Mouse (Mus musculus) liver, adult 2 months (tissue): Measurements from ENCODE around the gene Tmem234. TPM values are rescaled to one million over a fixed set of nuclear protein-coding genes. Genes with fewer than 3 reads are reported as not detected.
A peak's percentile ranks its signal among the peaks of the same experiment; 100 is the strongest.

Source experiments
- DNase-seq: peaks from one replicate; pipeline ENCODE4 v3.0.0-alpha.2; 2011; ENCODE audit warnings: low read depth, low spot score; ENCODE audit errors: extremely low read depth
- H3K27ac ChIP-seq: fragments of 200-500 bp; replicated peaks from 2 replicates; pipeline ENCODE4 v1.5.1; 2012; ENCODE audit warnings: low read depth, mild to moderate bottlenecking, control low read depth, inconsistent platforms, low read length; ENCODE audit not compliant: insufficient read depth
- H3K27me3 ChIP-seq: fragments of 200-500 bp; 2 replicates; pipeline ENCODE4 v1.6.1; 2012; ENCODE audit warnings: mild to moderate bottlenecking, moderate library complexity, low read length, inconsistent platforms; ENCODE audit not compliant: control insufficient read depth, insufficient read depth
- H3K36me3 ChIP-seq: fragments of 200-500 bp; 2 replicates; pipeline ENCODE4 v1.6.1; 2012; ENCODE audit warnings: low read length, inconsistent platforms; ENCODE audit not compliant: control insufficient read depth, insufficient read depth
- H3K4me1 ChIP-seq: fragments of 200-500 bp; 2 replicates; pipeline ENCODE4 v1.6.1; 2011; ENCODE audit warnings: low read length; ENCODE audit not compliant: control insufficient read depth, insufficient read depth
- H3K4me3 ChIP-seq: fragments of 200-500 bp; 2 replicates; pipeline ENCODE4 v1.5.1; 2011; ENCODE audit warnings: low read depth, mild to moderate bottlenecking, control low read depth, low read length, moderate library complexity; ENCODE audit not compliant: insufficient read depth
- H3K79me2 ChIP-seq: fragments of 200-500 bp; 2 replicates; pipeline ENCODE4 v1.6.1; 2012; ENCODE audit warnings: inconsistent platforms, mild to moderate bottlenecking, low read length, moderate library complexity; ENCODE audit not compliant: control insufficient read depth, insufficient read depth
- H3K9ac ChIP-seq: fragments of 200-500 bp; 2 replicates; pipeline ENCODE4 v1.6.1; 2012; ENCODE audit warnings: low read depth, mild to moderate bottlenecking, control low read depth, inconsistent platforms, low read length
- CTCF ChIP-seq: fragments of 200-500 bp; IDR thresholded peaks from 2 replicates; pipeline ENCODE4 v1.5.1; 2011; ENCODE audit warnings: low read depth, low read length, control low read depth
- POLR2A ChIP-seq: fragments of 200-500 bp; IDR thresholded peaks from 2 replicates; pipeline ENCODE4 v1.6.1; 2011; ENCODE audit warnings: low read length, control low read depth; ENCODE audit not compliant: insufficient read depth; ENCODE audit errors: extremely low read depth
- WGBS: fragments of 180-500 bp; shearing (Covaris S2); methylation state at CpG from one replicate; pipeline ENCODE4 v1.1.7; 2018; 5-methylcytosine and 5-hydroxymethylcytosine counted together
- polyA plus RNA-seq: library from polyadenylated mRNA; depleted of rRNA; stranded (reverse); fragments of >200 nt; gene quantifications from 2 replicates; pipeline ENCODE4 v1.2.3, GENCODE M21; 2012
- total RNA-seq: library from RNA; depleted of rRNA; stranded (reverse); fragments of >200 nt; gene quantifications from 2 replicates; pipeline ENCODE4 v1.2.3, GENCODE M21; 2014

Tmem234 gene
- total and polyA plus RNA-seq, 2 experiments: 65.6 to 75.8 TPM

DNA sequence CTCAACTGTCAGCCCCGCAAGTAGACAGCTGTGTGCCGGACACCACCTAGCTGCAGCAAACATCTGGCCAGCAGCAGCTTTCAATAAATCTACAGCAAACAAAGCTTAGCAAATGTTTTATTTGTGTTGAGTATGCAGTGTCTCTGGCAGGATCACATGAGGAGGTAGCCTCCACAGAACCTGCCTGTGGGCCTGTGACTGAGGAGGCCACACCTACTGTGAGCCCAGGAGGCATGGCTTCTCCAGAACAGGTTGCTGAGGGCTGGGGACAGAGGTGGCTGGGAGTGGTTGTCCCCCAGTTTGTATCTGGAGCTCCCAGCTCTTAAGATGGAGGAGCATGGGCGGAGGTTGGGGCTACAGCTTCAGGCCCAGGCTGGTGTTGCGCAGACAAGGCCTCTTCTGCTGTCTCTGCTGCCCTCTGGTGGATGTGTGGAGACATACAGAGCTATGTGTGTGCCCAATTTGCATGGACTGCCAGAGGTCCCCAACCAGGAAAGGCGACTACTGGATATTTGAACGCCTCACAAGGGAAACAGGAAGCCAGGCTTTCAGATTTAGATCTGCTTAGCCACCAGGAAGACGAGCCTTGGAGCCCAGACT, 8.1 kb downstream of the Tmem234 start:
- Histone ChIP-seq H3K9ac (no peak overlapping the region), H3K27ac (no peak overlapping the region)
- 39% methylated on average over 7 of the region's 7 CpGs for WGBS

DNA sequence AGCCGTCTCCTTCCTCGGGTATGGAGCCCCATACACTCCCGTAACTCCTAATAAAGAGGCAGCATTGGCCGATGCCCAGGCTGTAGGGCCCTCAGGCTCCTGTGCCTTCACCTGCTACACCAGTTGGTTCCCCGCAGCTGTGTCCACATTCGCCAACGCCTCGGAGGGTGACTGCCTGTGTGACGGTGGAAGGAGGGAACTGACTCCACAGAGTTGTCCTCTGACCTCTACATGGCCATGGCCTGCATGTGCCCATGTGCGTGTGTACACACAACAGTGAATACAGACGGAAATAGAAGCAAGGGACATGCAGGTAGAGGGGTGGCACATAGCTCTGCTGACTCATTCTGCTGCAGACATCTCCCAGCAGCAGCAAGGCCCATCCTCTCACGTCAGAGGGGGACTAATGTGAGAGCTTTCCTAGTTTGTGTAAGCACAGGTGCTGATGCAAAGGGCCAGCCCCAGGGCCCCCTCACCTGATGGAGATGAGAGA, 8.7 kb downstream of the Tmem234 start:
- H3K27me3 ChIP-seq: no peaks in the 10 kb centered on the region
- H3K36me3 ChIP-seq: peaks cover 6% of the 10 kb centered on the region
- no peaks in the 10 kb centered on the region for H3K4me1 ChIP-seq
- H3K9ac ChIP-seq: no peak overlapping the region
- H3K4me3 ChIP-seq: no peak overlapping the region
- 73% methylated on average over 12 of the region's 12 CpGs for WGBS
- no peak overlapping the region for H3K27ac ChIP-seq
- no peaks in the 10 kb centered on the region for H3K79me2 ChIP-seq
- no peak for DNase-seq
- no peak for TF ChIP-seq POLR2A
- TF ChIP-seq CTCF: no peak

More for the DNA sequence above, 8.1 kb downstream of the Tmem234 start:
- Histone ChIP-seq H3K36me3 (peaks cover 9% of the 10 kb centered on the region), H3K79me2 (no peaks in the 10 kb centered on the region), H3K4me3 (no peak overlapping the region), H3K4me1 (no peaks in the 10 kb centered on the region), H3K27me3 (no peaks in the 10 kb centered on the region)
- no peak for TF ChIP-seq POLR2A
- TF ChIP-seq CTCF: peak; percentile 96
- DNase-seq: peak; percentile 61

- Histone ChIP-seq H3K4me1 (no peaks in the 10 kb centered on the region), H3K4me3 (no peak overlapping the region), H3K36me3 (peaks cover 6% of the 10 kb centered on the region), H3K27me3 (no peaks in the 10 kb centered on the region), H3K79me2 (no peaks in the 10 kb centered on the region), H3K27ac (no peak overlapping the region), H3K9ac (no peak overlapping the region)
- no peak for TF ChIP-seq POLR2A
- TF ChIP-seq CTCF: no peak
- 91% methylated on average over 4 of the region's 4 CpGs for WGBS
- no peak for DNase-seq
Measured at GRCm38 (mm10) chr4:129610026-129610425, 9.6 kb downstream of the Tmem234 start.

- peaks cover 4% of the 10 kb centered on the region for H3K36me3 ChIP-seq
- no peak overlapping the region for H3K4me3 ChIP-seq
- H3K27ac ChIP-seq: no peak overlapping the region
- WGBS: 75% methylated on average over 4 of the region's 4 CpGs
- no peaks in the 10 kb centered on the region for H3K4me1 ChIP-seq
- no peak for DNase-seq
- no peaks in the 10 kb centered on the region for H3K27me3 ChIP-seq
- no peak overlapping the region for H3K9ac ChIP-seq
- no peaks in the 10 kb centered on the region for H3K79me2 ChIP-seq
- no peak for TF ChIP-seq CTCF
- TF ChIP-seq POLR2A: no peak
Measured at GRCm38 (mm10) chr4:129610472-129610871, 10.0 kb downstream of the Tmem234 start.

GRCm38 (mm10) chr4:129614093-129614492, 13.6 kb downstream of the Tmem234 start, which contains the start of gene Dcdc2b:
Dcdc2b (minus strand) TSS chr4:129614257.
- 0 out of 2 replicates have a peak, but pooled peaks cover 4% of the 10 kb centered on the region for H3K4me1 ChIP-seq
- H3K79me2 ChIP-seq: no peaks in the 10 kb centered on the region
- no peak within 1 kb of the TSS for H3K9ac ChIP-seq
- 85% methylated on average over 6 of the region's 6 CpGs for WGBS
- no peaks in the 10 kb centered on the region for H3K36me3 ChIP-seq
- H3K4me3 ChIP-seq: no peak within 1 kb of the TSS
- no peak within 1 kb of the TSS for H3K27ac ChIP-seq
- TF ChIP-seq POLR2A: no peak
- no peak for TF ChIP-seq CTCF
- H3K27me3 ChIP-seq: no peaks in the 10 kb centered on the region
- no peak for DNase-seq

- WGBS: 95% methylated on average over 9 of the region's 9 CpGs
- H3K27ac ChIP-seq: no peak overlapping the region
- peaks cover 7% of the 10 kb centered on the region; the same call in 1 of the 2 replicates for H3K4me1 ChIP-seq
- H3K9ac ChIP-seq: no peak overlapping the region
- H3K4me3 ChIP-seq: no peak overlapping the region
- no peaks in the 10 kb centered on the region for H3K36me3 ChIP-seq
- no peak for TF ChIP-seq POLR2A
- no peak for TF ChIP-seq CTCF
- H3K79me2 ChIP-seq: no peaks in the 10 kb centered on the region
- no peak for DNase-seq
- no peaks in the 10 kb centered on the region for H3K27me3 ChIP-seq
Measured at GRCm38 (mm10) chr4:129615801-129616290, 15.4 kb downstream of the Tmem234 start.
